Mouse (Mus musculus) heart, adult 8-10 months (tissue): ENCODE results near the gene Cdk12. TPM values are rescaled to one million over a fixed set of nuclear protein-coding genes. Genes with fewer than 3 reads are reported as not detected.

Experiments
- DNase-seq: peaks from one replicate; pipeline ENCODE4 v3.0.0; 2022; ENCODE audit warnings: low spot score
- total RNA-seq, 4 experiments: library from RNA; stranded (reverse); gene quantifications; 2 replicates each; pipeline ENCODE4 v1.2.4; 2022

The Cdk12 gene
- total RNA-seq, 4 experiments from 2014 or later, result 20.1 to 22.5 (median 21.8) TPM

DNA sequence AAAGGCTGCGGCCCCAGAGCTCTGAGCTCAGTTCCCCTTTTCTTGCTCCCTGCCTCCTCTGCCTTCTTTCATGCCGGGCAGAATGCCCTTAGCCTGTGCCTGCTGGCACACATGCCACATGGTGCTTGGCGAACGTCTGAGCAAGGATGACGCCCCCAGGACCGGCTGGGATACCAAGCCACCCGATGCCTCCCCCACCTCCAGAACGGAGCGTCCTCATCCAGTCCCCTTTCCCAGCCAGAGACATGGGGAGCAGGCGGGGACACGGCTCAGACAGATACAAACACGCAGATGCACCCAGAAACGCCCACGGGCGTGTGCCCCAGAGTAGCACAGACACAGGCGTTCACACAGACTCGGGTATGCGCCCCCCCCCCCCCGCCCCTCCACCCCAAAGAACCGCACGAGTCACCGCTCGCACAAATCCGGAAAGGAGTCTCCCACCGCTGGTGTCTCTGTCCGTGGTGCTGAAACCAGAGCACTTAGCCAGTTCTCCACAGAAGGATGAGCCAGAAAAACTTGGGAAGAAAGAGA lies 111.0 kb downstream of the Cdk12 start:
- peak; percentile 31 for DNase-seq

GRCm38 (mm10) chr11:98317479-98317878 lies 114.6 kb downstream of the Cdk12 start:
- no peak for DNase-seq

- no peak for DNase-seq
Measured at GRCm38 (mm10) chr11:98318421-98319116, 115.7 kb downstream of the Cdk12 start.

GRCm38 (mm10) chr11:98319120-98319519 lies 116.3 kb downstream of the Cdk12 start:
- no peak for DNase-seq

DNA sequence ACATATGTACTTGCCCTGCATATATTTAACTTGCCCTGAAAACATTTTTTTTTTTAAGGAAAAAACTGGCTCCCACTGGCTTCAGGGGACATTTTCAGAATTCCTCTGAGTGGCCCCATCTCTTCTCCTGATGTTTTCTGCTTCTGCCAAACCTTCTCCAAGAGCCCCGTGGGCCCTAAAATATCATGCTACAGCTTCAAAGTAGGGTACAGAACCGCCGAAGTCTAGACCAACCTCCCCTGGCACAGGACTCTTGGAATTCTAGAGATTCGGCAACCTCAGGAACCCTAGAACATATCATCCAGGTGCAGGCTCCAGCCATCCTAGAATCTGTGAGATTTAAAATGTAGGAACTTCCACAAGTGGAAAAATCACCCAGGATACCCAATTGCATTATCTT lies 116.7 kb downstream of the Cdk12 start:
- DNase-seq, result no peak

- DNase-seq, result no peak
Measured at GRCm38 (mm10) chr11:98319944-98320343, 117.1 kb downstream of the Cdk12 start.

DNA sequence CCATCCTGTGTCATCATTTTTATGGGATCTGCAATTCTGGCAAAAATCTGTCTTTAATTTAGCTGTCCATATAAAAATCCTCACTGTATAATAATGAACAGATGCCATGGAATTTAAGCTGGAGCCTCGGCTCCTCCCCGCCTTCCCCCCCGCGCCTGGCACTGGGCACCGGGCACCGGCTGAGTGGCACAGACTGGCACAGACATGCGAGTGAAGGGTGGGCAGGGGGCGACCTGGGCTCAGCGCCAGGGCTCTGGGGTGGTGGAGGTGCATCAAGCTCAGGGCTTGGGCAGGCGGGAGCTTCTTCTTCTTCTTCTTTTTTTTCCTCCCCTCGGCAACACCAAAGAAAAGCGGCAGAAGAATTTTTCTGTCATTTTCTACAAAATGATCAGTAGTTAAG lies 117.5 kb downstream of the Cdk12 start:
- no peak for DNase-seq

- DNase-seq, result no peak
Measured at GRCm38 (mm10) chr11:98320806-98321676, 118.2 kb downstream of the Cdk12 start.

GRCm38 (mm10) chr11:98321677-98322003 lies 118.8 kb downstream of the Cdk12 start:
- DNase-seq, result no peak

DNA sequence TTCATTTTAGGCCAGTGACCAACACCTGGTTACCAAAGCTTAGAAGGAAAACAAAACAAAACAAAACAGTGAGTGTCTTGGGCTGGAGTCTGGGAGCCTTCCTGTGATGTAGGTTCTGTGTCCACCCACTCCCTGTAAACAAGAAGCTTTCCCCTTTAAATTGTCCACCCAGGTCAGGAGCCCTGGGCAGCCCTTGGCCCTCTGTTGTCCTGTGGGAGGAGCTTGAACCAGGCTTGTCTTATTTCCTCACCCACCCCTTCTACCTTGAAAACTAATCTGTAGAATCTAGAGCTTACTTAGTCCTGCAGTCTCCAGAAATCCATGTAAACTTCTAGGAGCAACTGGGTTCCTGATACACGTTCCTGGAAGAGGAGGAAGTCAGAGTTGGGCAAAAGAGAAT lies 119.3 kb downstream of the Cdk12 start:
- DNase-seq, result no peak

- no peak for DNase-seq
Measured at GRCm38 (mm10) chr11:98323136-98323866, 120.4 kb downstream of the Cdk12 start.

DNA sequence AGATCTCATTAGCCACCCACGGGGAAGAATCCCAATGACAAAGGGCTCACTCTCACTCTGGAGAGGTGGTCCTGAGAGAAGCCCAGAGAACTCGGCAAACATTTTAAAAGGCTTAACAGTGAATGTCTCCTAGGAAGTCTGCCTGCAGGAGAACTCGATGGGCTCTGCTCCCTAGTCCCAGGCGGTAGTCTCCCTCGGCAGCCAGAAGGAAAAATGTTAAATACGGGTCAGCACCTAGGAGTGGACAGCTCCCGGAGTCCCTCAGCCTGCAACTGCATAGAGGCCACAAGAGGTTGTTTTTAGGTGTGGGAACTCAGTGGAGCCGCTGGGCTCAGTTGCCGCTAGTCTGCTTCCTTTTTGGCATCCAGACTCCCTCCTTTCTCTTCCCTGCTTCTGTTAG lies 121.1 kb downstream of the Cdk12 start:
- no peak for DNase-seq

DNA sequence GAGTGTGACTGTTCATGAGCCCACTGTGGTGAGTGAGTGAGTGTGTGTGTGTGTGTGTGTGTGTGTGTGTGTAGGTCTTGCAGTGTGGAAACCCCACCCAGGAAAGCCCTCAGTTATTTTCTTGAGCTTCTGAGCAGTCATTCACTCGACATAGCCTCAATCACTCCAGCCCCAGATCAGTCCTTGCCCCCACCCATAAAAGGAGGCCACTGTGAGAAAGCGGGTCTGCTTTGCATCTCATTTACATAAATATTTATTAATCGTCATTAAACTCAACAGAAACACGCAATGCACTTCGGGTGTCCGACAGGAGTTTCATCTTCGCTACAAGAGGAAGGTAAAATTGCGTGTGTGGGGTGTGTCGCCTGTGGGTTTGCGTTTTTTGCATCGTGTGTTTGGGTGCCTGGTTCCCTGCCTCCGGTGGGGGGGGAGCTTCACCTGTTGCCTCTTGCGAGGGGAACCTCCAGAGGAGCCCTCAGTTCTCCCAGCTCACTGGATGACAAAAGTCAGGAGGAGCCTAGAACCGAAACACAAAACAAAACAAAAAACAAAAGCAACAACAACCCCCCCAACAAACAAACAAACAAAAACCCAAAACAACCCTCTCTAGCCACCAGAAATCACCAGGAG lies 122.4 kb downstream of the Cdk12 start:
- DNase-seq, result no peak

GRCm38 (mm10) chr11:98325821-98326218 lies 123.0 kb downstream of the Cdk12 start:
- DNase-seq, result no peak

GRCm38 (mm10) chr11:98326741-98327135 lies 123.9 kb downstream of the Cdk12 start:
- no peak for DNase-seq

GRCm38 (mm10) chr11:98327136-98328030 lies 124.5 kb downstream of the Cdk12 start:
- DNase-seq, result no peak

DNA sequence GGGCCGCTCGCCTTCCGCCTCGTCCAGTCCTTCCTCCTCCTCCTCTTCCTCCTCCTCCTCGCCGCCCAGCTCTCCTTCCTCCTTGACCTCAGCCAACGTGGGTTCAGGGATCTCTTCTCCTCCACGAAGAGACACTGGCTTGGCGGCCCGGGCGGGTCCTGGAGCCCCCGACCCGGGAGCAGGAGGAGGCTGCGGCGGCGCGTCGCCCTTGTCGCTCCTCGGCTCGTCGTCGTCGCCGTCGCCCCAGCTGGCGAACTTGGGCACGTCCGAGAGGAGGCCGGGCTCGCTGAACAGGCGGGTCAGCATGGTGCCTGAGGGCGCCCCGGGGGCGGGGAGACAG lies 125.1 kb downstream of the Cdk12 start:
- DNase-seq, result no peak
